Mouse (Mus musculus): ENCODE data around the gene Tlx1. TPM values are rescaled to one million over a fixed set of nuclear protein-coding genes. Genes with fewer than 3 reads are reported as not detected.

Gene Tlx1
- polyA plus RNA-seq, 1 experiment from 2014 or later = 0.23 TPM

GRCm38 (mm10) chr19:45159491-45159890 lies 9.0 kb downstream of the Tlx1 start:
- ATAC-seq (ENCODE audit: extremely low read depth, insufficient number of reproducible peaks, low FRiP score, low TSS enrichment) = no peak
- Histone ChIP-seq H3K4me3 (no peak overlapping the region), H3K9ac (no peak overlapping the region), H3K4me1 (0 out of 2 replicates have a peak, but pooled peaks cover 4% of the 10 kb centered on the region), H3K4me2 (no peak overlapping the region), H3K36me3 (no peaks in the 10 kb centered on the region), H3K27me3 (replicated peaks) (peaks cover 100% of the 10 kb centered on the region), H3K9me3 (no peaks in the 10 kb centered on the region), H3K27ac (replicated peaks) (no peak overlapping the region)
- WGBS = 17% methylated on average over 5 of the region's 5 CpGs

DNA sequence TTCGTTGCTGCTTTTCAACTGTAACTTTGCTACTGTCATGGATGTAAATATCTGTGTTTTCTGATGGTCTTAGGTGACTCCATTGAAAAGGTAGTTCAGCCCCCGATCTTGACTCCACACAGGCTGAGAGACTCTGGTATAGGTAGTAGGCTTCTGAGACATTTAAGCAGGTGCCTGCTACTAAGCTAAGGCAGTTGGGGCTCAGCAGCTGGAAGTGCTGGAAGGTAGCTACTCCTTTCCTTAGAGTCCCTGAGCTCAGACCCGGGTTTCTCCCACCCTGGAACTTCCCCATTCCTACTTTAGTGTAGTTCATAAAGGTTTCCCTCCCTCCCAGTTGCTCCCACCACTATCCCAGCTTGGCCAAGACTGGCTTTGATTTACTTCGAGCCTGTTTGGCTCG lies 9.5 kb downstream of the Tlx1 start:
- no peak for ATAC-seq (ENCODE audit: extremely low read depth, insufficient number of reproducible peaks, low FRiP score, low TSS enrichment)
- Histone ChIP-seq H3K4me1 (0 out of 2 replicates have a peak, but pooled peaks cover 3% of the 10 kb centered on the region), H3K27ac (replicated peaks) (no peak overlapping the region), H3K4me3 (no peak overlapping the region), H3K9ac (no peak overlapping the region), H3K4me2 (no peak overlapping the region), H3K9me3 (no peaks in the 10 kb centered on the region), H3K27me3 (replicated peaks) (peaks cover 100% of the 10 kb centered on the region), H3K36me3 (no peaks in the 10 kb centered on the region)
- 7% methylated on average over 5 of the region's 5 CpGs for WGBS

DNA sequence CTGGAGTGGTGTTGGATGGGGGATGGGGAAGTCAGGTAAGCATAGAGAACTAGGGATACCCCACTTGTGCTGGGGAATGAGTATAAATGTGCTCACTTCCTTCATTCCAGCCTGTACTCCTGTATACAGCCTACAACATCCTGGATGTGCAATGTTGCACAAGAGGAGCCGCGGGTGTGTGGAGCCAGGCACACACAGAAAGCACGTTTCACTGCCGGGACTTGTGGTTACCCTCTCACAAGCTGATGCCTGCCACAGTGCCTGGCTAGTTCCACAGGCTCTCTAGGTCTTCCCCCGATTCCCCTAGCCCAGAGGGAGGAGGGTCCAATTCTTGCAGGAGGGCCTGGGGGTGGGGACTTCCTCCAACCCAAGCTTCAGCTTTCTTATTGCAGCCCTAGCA lies 10.0 kb downstream of the Tlx1 start:
- Histone ChIP-seq H3K9me3 (no peaks in the 10 kb centered on the region), H3K4me3 (peak overlapping the region; percentile 11; the same call in 1 of the 2 replicates), H3K36me3 (no peaks in the 10 kb centered on the region), H3K9ac (no peak overlapping the region), H3K27me3 (replicated peaks) (peaks cover 100% of the 10 kb centered on the region), H3K4me1 (0 out of 2 replicates have a peak, but pooled peaks cover 3% of the 10 kb centered on the region), H3K4me2 (peak overlapping the region; percentile 43), H3K27ac (replicated peaks) (no peak overlapping the region)
- no peak for ATAC-seq (ENCODE audit: extremely low read depth, insufficient number of reproducible peaks, low FRiP score, low TSS enrichment)
- 0% methylated on average over 5 of the region's 5 CpGs for WGBS

- H3K4me3 ChIP-seq = peak overlapping the region; percentile 11; the same call in 1 of the 2 replicates
- peak overlapping the region; percentile 43 for H3K4me2 ChIP-seq
- no peaks in the 10 kb centered on the region for H3K36me3 ChIP-seq
- ATAC-seq (ENCODE audit: extremely low read depth, insufficient number of reproducible peaks, low FRiP score, low TSS enrichment) = no peak
- peaks cover 99% of the 10 kb centered on the region for H3K27me3 ChIP-seq (replicated peaks)
- 0 out of 2 replicates have a peak, but pooled peaks cover 3% of the 10 kb centered on the region for H3K4me1 ChIP-seq
- H3K9me3 ChIP-seq = no peaks in the 10 kb centered on the region
- no peak overlapping the region for H3K27ac ChIP-seq (replicated peaks)
- H3K9ac ChIP-seq = no peak overlapping the region
- WGBS = 3% methylated on average over 12 of the region's 12 CpGs
Observed at GRCm38 (mm10) chr19:45161093-45161492, 10.6 kb downstream of the Tlx1 start.

DNA sequence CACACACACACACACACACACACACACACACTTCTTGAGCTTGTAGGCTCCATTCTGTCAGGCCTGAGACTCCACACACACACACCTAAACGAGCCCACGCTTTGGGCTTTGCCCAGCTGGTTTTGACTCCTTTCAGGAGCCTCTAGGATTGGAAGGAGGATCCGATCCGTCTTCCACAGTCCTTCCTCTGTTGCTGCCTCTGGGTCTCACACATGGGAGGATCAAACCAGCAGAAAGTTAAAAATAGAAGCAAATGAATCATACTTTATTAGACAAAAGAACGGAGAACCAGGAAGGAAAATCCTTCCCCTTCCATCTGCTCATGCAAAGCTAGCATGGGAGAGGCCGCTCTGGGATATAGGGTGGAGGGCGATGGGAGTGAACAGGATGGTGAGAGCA lies 11.7 kb downstream of the Tlx1 start:
- no peak for ATAC-seq (ENCODE audit: extremely low read depth, insufficient number of reproducible peaks, low FRiP score, low TSS enrichment)
- Histone ChIP-seq H3K27me3 (replicated peaks) (peaks cover 98% of the 10 kb centered on the region), H3K27ac (replicated peaks) (no peak overlapping the region), H3K4me1 (0 out of 2 replicates have a peak, but pooled peaks cover 3% of the 10 kb centered on the region), H3K36me3 (no peaks in the 10 kb centered on the region), H3K4me3 (no peak overlapping the region), H3K9ac (no peak overlapping the region), H3K9me3 (no peaks in the 10 kb centered on the region), H3K4me2 (no peak overlapping the region)
- WGBS = 34% methylated on average over 7 of the region's 7 CpGs

- no peak for ATAC-seq (ENCODE audit: extremely low read depth, insufficient number of reproducible peaks, low FRiP score, low TSS enrichment)
- H3K9me3 ChIP-seq = no peaks in the 10 kb centered on the region
- H3K4me2 ChIP-seq = no peak overlapping the region
- H3K27ac ChIP-seq (replicated peaks) = no peak overlapping the region
- H3K36me3 ChIP-seq = no peaks in the 10 kb centered on the region
- no peak overlapping the region for H3K9ac ChIP-seq
- WGBS = 3% methylated on average over 12 of the region's 12 CpGs
- no peak overlapping the region for H3K4me3 ChIP-seq
- H3K27me3 ChIP-seq (replicated peaks) = peaks cover 98% of the 10 kb centered on the region
- 0 out of 2 replicates have a peak, but pooled peaks cover 3% of the 10 kb centered on the region for H3K4me1 ChIP-seq
Observed at GRCm38 (mm10) chr19:45162871-45163270, 12.4 kb downstream of the Tlx1 start.

- 61% methylated on average over 7 of the region's 7 CpGs for WGBS
Observed at GRCm38 (mm10) chr19:45170451-45170850, 20.0 kb downstream of the Tlx1 start.

GRCm38 (mm10) chr19:45174803-45175202 lies 24.3 kb downstream of the Tlx1 start:
- Histone ChIP-seq H3K27ac (replicated peaks) (no peak overlapping the region), H3K9me3 (0 out of 2 replicates have a peak, but pooled peaks cover 5% of the 10 kb centered on the region), H3K9ac (no peak overlapping the region), H3K4me1 (peaks cover 10% of the 10 kb centered on the region), H3K27me3 (replicated peaks) (peaks cover 54% of the 10 kb centered on the region), H3K4me3 (no peak overlapping the region), H3K4me2 (no peak overlapping the region), H3K36me3 (no peaks in the 10 kb centered on the region)
- 62% methylated on average over 7 of the region's 7 CpGs for WGBS
- no peak for ATAC-seq (ENCODE audit: extremely low read depth, insufficient number of reproducible peaks, low FRiP score, low TSS enrichment)

More at GRCm38 (mm10) chr19:45170451-45170850, 20.0 kb downstream of the Tlx1 start:
- Histone ChIP-seq H3K36me3 (no peaks in the 10 kb centered on the region), H3K4me3 (no peak overlapping the region), H3K4me1 (no peaks in the 10 kb centered on the region), H3K27ac (replicated peaks) (no peak overlapping the region), H3K9ac (no peak overlapping the region), H3K9me3 (0 out of 2 replicates have a peak, but pooled peaks cover 5% of the 10 kb centered on the region), H3K27me3 (replicated peaks) (peaks cover 86% of the 10 kb centered on the region), H3K4me2 (no peak overlapping the region)
- ATAC-seq (ENCODE audit: extremely low read depth, insufficient number of reproducible peaks, low FRiP score, low TSS enrichment) = no peak

GRCm38 (mm10) chr19:45176269-45176668 lies 25.8 kb downstream of the Tlx1 start:
- H3K9me3 ChIP-seq = 0 out of 2 replicates have a peak, but pooled peaks cover 5% of the 10 kb centered on the region
- no peak overlapping the region for H3K9ac ChIP-seq
- H3K4me1 ChIP-seq = peaks cover 10% of the 10 kb centered on the region
- no peak for ATAC-seq (ENCODE audit: extremely low read depth, insufficient number of reproducible peaks, low FRiP score, low TSS enrichment)
- H3K4me3 ChIP-seq = no peak overlapping the region
- peaks cover 40% of the 10 kb centered on the region for H3K27me3 ChIP-seq (replicated peaks)
- 52% methylated on average over 8 of the region's 8 CpGs for WGBS
- peak overlapping the region; percentile 55; the same call in 1 of the 2 replicates for H3K4me2 ChIP-seq
- H3K27ac ChIP-seq (replicated peaks) = no peak overlapping the region
- no peaks in the 10 kb centered on the region for H3K36me3 ChIP-seq

DNA sequence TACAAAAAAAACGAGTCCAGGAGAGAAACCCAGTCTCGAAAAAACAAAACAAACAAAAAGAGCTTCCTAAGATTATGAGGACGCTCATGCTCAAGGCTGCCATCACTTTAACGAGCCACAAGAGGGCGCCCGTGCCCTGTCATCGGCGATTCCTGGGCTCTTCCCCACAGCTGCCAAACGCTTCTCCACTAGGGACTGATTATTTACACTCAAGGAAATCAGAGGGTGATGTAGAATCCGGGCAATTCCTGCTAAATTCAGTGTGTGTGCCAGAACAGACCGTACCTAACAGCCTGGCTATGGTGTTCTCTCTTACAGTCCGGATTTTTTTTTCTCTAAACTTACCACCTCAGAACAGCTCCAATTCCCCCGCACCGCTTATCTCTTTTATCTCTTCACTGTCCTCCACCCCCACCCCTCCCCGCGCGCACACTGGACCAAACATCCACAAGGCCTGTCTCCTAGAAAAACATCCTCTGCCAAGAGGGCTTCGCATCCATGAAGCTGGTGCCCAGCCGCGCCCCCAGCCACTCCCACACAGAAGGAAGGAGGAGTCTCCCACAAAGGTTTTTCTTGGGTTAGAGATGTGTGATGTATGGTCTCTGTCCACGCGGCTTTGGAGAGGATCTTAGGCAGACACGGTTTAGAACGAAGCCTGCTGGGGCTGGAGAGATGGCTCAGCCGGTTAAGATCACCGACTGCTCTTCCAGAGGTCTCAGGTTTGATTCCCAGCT lies 26.7 kb downstream of the Tlx1 start:
- ATAC-seq (ENCODE audit: extremely low read depth, insufficient number of reproducible peaks, low FRiP score, low TSS enrichment) = no peak
- no peak overlapping the region for H3K27ac ChIP-seq (replicated peaks)
- 0 out of 2 replicates have a peak, but pooled peaks cover 5% of the 10 kb centered on the region for H3K9me3 ChIP-seq
- WGBS = 14% methylated on average over 26 of the region's 26 CpGs
- H3K9ac ChIP-seq = no peak overlapping the region
- H3K4me3 ChIP-seq = no peak overlapping the region
- H3K36me3 ChIP-seq = no peaks in the 10 kb centered on the region
- H3K4me2 ChIP-seq = peak overlapping the region; percentile 55
- peaks cover 30% of the 10 kb centered on the region for H3K27me3 ChIP-seq (replicated peaks)
- H3K4me1 ChIP-seq = peaks cover 10% of the 10 kb centered on the region

- Histone ChIP-seq H3K36me3 (no peaks in the 10 kb centered on the region), H3K27me3 (replicated peaks) (peaks cover 10% of the 10 kb centered on the region), H3K27ac (replicated peaks) (no peak overlapping the region), H3K9ac (no peak overlapping the region), H3K4me1 (peaks cover 10% of the 10 kb centered on the region), H3K4me3 (no peak overlapping the region), H3K9me3 (no peaks in the 10 kb centered on the region), H3K4me2 (no peak overlapping the region)
- WGBS = 77% methylated on average over 4 of the region's 4 CpGs
- no peak for ATAC-seq (ENCODE audit: extremely low read depth, insufficient number of reproducible peaks, low FRiP score, low TSS enrichment)
Observed at GRCm38 (mm10) chr19:45179451-45179850, 29.0 kb downstream of the Tlx1 start.

DNA sequence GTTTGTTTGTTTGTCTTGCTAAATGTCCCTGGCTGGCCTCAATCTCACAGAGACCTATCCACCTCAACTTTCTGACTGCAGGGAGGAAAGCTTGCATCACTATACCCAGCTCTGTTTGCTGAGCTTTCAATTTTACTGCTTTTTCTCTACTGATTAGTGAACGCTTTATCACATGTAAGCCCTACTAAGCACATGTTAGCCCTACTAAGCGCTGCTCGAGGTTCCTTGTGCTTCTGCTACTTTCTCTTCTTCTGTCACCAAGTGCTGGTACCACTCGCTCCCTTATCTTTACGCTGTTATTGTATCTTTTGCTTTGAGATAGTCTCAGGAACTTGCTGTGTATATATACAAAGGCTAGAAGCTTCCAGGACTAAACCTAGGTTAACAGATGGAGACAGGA lies 30.0 kb downstream of the Tlx1 start:
- no peak for ATAC-seq (ENCODE audit: extremely low read depth, insufficient number of reproducible peaks, low FRiP score, low TSS enrichment)
- Histone ChIP-seq H3K9ac (no peak overlapping the region), H3K9me3 (no peaks in the 10 kb centered on the region), H3K4me1 (peaks cover 10% of the 10 kb centered on the region), H3K27me3 (replicated peaks) (peaks cover 10% of the 10 kb centered on the region), H3K36me3 (no peaks in the 10 kb centered on the region), H3K4me3 (no peak overlapping the region), H3K4me2 (no peak overlapping the region), H3K27ac (replicated peaks) (no peak overlapping the region)
- 74% methylated on average over 5 of the region's 5 CpGs for WGBS

Measured in heart, embryonic 13.5 days (tissue).